Mouse (Mus musculus): ENCODE data around the gene Rad50.

- TF ChIP-seq CTCF (IDR thresholded peaks at IDR 0.05; ENCODE audit: borderline replicate concordance, insufficient read depth, low read length) = no peak
- TF ChIP-seq POLR2A (IDR thresholded peaks at IDR 0.05; ENCODE audit: low read depth, low read length) = no peak
Observed at GRCm38 (mm10) chr11:53604983-53605382, 102.1 kb downstream of the Rad50 start.
